Mouse (Mus musculus) right cerebral cortex, postnatal 36 days (tissue): ENCODE measurements around the gene Lypd6b.
A peak's percentile ranks its signal among the peaks of the same experiment; 100 is the strongest.

Experiments used
- DNase-seq, 2 experiments: peaks; one replicate each; pipeline ENCODE4 v3.0.0; 2022; ENCODE audit warnings: low spot score in 2 of 2, mixed read lengths in 1 of 2

Lypd6b gene

GRCm38 (mm10) chr2:49869044-49869443 is 81.6 kb downstream of the Lypd6b start:
- DNase-seq: peak; percentile 18 to 55

- DNase-seq: no peak
Observed at GRCm38 (mm10) chr2:49869782-49870514, 82.5 kb downstream of the Lypd6b start.

DNA sequence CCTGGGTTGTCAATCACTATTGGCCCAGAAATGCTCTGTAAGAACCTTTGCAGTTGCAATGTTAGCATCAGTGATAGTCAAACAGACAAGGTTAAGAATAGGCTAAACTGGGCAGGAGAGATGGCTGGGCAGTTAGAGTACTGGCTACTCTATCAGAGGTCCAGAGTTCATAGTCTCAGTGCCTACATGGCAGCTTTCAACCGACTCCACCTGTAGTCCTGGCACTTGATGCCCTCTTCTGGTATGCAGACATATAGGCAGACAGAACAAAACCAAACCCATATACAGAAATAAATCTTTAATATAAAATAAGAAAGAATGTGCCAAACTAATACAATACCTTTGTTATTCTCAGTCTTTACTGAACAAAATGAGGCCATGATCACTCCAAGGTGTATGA is 83.5 kb downstream of the Lypd6b start:
- DNase-seq: no peak

DNA sequence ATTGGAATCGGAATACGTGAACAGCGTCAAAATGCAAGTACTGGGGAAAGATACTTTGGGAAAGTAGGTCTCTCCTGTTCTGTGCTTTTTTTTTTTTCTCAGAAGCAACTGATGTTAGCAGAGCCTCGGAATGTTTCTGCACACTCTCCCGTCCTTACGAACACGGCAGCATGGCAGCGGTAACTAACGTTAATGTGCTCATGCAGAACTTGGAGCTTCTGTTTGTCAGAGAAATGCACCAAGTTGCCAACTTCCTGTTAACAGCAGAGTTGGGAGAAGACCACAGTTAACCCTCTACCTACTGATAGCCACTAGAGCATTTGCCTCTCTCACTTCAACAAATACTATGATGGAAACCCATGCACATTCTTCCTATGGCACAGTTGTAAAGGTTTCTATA is 93.0 kb downstream of the Lypd6b start:
- DNase-seq: no peak

- DNase-seq: no peak
Observed at GRCm38 (mm10) chr2:49881002-49881401, 93.5 kb downstream of the Lypd6b start.

- no peak for DNase-seq
Observed at GRCm38 (mm10) chr2:49882461-49882860, 95.0 kb downstream of the Lypd6b start.

GRCm38 (mm10) chr2:49883990-49884389 is 96.5 kb downstream of the Lypd6b start:
- DNase-seq: no peak

GRCm38 (mm10) chr2:49886209-49886608 is 98.7 kb downstream of the Lypd6b start:
- DNase-seq: no peak

DNA sequence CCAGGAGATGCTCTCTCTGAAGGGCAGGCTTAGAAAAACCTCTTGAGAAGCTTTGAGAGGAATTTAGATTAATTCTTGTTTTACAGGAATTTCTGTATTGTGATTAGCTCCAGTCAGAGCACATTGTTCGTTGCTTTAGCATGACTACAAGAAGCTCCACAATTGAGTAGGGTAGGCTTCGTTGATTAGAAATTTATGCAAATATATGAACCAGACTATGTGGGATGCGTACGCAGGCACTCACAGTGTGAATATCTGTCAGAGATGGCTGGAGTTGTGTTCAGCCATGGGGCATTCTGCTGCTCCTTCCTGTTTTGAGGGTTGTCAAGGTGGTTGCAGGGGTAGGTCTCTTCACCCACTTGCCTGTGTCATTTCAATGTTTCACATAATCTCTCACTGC is 100.9 kb downstream of the Lypd6b start:
- DNase-seq: no peak

DNA sequence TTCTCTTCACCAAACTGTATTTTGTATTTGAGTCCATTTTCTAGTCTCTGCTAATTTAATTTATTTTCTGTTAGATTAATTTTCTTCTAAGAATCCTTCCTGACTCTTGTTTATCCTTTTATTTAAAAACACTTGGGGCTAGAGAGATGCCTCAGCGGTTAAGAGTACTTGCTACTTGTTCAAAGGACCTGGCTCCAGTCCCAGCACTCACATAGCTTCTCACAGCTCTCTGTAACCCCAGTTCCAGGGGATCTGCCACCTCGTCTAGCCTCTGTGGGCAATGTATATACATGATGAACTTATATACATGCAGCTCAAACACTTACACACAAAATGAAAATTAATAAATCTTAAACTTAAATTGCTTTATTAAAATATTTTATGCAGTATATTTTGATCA is 103.2 kb downstream of the Lypd6b start:
- DNase-seq: no peak

GRCm38 (mm10) chr2:49909838-49910407 is 122.4 kb downstream of the Lypd6b start:
- DNase-seq: no peak

GRCm38 (mm10) chr2:49911296-49912034 is 124.0 kb downstream of the Lypd6b start:
- no peak for DNase-seq

- no peak for DNase-seq
Observed at GRCm38 (mm10) chr2:49912261-49912895, 124.9 kb downstream of the Lypd6b start.

DNA sequence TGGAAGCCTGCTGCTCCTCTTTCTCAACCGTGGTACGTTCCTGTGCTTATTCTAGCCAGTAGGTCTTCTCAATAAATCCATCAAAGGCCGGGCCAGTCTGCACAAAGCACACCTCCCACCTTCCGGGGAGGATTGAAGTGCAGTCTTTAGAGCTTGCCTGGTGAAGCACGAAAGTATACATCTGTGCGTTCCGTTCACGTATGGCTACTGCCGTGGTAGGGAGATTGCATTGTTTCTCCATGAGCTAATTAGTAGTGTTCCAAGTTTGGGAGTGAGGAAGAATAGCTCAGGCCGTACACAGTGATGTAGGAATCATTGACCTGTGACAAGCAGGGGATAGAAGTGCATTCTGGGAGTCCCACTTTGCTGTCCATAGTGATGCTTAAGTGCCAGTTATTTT is 130.0 kb downstream of the Lypd6b start:
- no peak for DNase-seq

- no peak for DNase-seq
Observed at GRCm38 (mm10) chr2:49918132-49918531, 130.6 kb downstream of the Lypd6b start.

DNA sequence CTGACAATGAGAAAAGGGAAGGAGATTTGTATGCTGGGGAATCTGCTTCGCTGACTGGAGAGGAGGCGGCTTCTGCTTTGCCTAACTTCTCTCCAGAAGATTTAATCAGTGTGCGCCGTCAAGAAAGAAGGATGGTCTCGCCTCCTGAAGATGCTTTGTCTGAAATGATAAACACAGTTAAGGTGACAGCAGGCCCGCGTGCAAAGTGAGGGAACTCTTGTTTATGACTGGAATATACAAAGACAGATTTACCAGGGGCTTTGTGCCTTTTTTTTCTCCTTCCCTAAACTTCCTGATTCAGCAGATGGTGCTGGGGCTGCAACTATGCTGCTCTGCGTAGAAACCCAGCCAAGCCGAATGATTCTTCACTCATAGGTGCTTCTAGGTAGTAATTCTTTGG is 131.2 kb downstream of the Lypd6b start:
- no peak for DNase-seq

GRCm38 (mm10) chr2:49921948-49922347 is 134.5 kb downstream of the Lypd6b start:
- no peak for DNase-seq

GRCm38 (mm10) chr2:49922810-49923209 is 135.3 kb downstream of the Lypd6b start:
- no peak for DNase-seq

GRCm38 (mm10) chr2:49926186-49926585 is 138.7 kb downstream of the Lypd6b start:
- no peak for DNase-seq

DNA sequence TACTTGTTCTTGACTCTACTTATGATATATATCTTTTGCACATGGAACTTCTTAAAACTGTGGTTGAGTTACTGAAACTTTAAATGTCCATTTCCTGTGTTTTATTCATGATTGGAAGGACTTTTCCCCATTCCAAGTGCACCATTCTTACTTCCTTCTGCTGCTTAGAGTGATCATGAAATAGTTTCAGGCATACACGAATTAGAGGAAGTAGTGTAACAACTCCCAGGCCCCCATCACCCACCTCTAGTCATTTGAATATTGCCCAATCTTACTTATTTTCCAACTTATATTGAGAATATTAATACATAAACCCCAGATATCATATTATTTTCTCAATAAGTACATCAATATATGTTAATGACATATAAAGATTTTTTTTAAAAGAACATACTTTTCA is 139.9 kb downstream of the Lypd6b start:
- no peak for DNase-seq

DNA sequence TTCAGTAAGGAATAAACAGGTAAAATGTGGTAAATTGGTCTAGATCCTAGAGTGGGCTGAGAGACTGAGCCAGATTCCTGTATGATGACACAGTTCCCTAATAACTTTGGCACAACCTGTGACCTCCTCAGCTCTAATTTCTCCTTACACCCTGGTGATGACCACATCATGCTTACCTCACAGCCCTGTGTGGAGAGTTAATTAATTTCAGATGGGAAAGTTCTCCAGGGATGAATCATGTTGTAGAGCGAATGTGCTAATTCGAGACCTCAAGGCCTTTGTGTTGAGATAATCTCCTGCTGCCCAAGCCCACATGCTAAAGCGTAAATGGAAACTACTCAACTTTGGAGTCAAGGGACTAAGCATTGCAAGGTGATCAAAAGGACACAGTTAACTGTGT is 142.4 kb downstream of the Lypd6b start:
- no peak for DNase-seq

DNA sequence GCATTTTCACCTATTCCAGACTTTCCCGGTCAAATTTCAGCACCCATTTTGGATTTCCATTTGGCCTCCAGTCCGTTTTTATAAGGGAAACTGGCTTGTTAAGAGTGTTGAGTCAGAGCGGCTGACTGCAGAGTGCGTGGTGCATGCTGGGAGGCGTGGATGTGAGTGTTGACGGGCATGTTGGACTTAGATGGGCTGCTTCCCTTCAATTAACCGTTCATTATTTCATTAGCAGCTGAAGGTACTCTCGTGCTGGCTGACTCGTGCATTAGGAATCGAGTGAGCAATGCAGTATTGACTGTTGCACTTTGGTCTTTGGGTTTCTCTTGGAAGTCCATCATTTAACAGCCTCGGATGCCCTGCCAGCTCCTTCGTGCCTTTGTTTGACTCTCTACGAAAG is 150.1 kb downstream of the Lypd6b start:
- no peak for DNase-seq

GRCm38 (mm10) chr2:49938246-49938645 is 150.8 kb downstream of the Lypd6b start:
- no peak for DNase-seq
